Mouse (Mus musculus): ENCODE measurements around the gene Pheta1. TPM values are rescaled to one million over a fixed set of nuclear protein-coding genes. Genes with fewer than 3 reads are reported as not detected.

Gene Pheta1
- total and polyA plus RNA-seq, 2 experiments from 2014 or later = 29.8 to 46.1 TPM

GRCm38 (mm10) chr5:121818401-121818800 lies 30.4 kb upstream of the Pheta1 start:
- no peak for ATAC-seq (ENCODE audit: low FRiP score)
- no peak overlapping the region for H3K9ac ChIP-seq (replicated peaks; ENCODE audit: low read length, poor library complexity, severe bottlenecking)
- H3K4me3 ChIP-seq (ENCODE audit: low read depth, low read length) = no peak overlapping the region
- H3K27me3 ChIP-seq (ENCODE audit: insufficient read depth, low read length) = no peaks in the 10 kb centered on the region
- DNase-seq (ENCODE audit: low spot score) = no peak
- no peaks in the 10 kb centered on the region for H3K4me1 ChIP-seq (ENCODE audit: insufficient read depth, low read length)
- no peak overlapping the region for H3K27ac ChIP-seq (ENCODE audit: low read depth, low read length)
- H3K9me3 ChIP-seq (ENCODE audit: low read length) = no peaks in the 10 kb centered on the region
- H3K4me2 ChIP-seq (ENCODE audit: low read depth, low read length, poor library complexity, severe bottlenecking) = no peak overlapping the region
- no peak for TF ChIP-seq CTCF (IDR thresholded peaks at IDR 0.05)
- 94% methylated on average over 7 of the region's 7 CpGs for WGBS
- H3K36me3 ChIP-seq (ENCODE audit: insufficient read depth, low read length) = peaks cover 54% of the 10 kb centered on the region

- H3K9ac ChIP-seq (replicated peaks; ENCODE audit: low read length, poor library complexity, severe bottlenecking) = no peak overlapping the region
- H3K27ac ChIP-seq (ENCODE audit: low read depth, low read length) = no peak overlapping the region
- H3K9me3 ChIP-seq (ENCODE audit: low read length) = no peaks in the 10 kb centered on the region
- H3K4me1 ChIP-seq (ENCODE audit: insufficient read depth, low read length) = no peaks in the 10 kb centered on the region
- H3K27me3 ChIP-seq (ENCODE audit: insufficient read depth, low read length) = no peaks in the 10 kb centered on the region
- ATAC-seq (ENCODE audit: low FRiP score) (no peak), DNase-seq (ENCODE audit: low spot score) (no peak)
- H3K4me2 ChIP-seq (ENCODE audit: low read depth, low read length, poor library complexity, severe bottlenecking) = no peak overlapping the region
- no peak for TF ChIP-seq CTCF (IDR thresholded peaks at IDR 0.05)
- 100% methylated on average over 4 of the region's 4 CpGs for WGBS
- H3K4me3 ChIP-seq (ENCODE audit: low read depth, low read length) = no peak overlapping the region
- H3K36me3 ChIP-seq (ENCODE audit: insufficient read depth, low read length) = peaks cover 54% of the 10 kb centered on the region
Observed at GRCm38 (mm10) chr5:121818862-121819261, 29.9 kb upstream of the Pheta1 start.

- peaks cover 50% of the 10 kb centered on the region for H3K36me3 ChIP-seq (ENCODE audit: insufficient read depth, low read length)
- no peak for ATAC-seq (ENCODE audit: low FRiP score)
- H3K4me2 ChIP-seq (ENCODE audit: low read depth, low read length, poor library complexity, severe bottlenecking) = no peak overlapping the region
- H3K4me3 ChIP-seq (ENCODE audit: low read depth, low read length) = no peak overlapping the region
- DNase-seq (ENCODE audit: low spot score) = no peak
- H3K27me3 ChIP-seq (ENCODE audit: insufficient read depth, low read length) = no peaks in the 10 kb centered on the region
- 97% methylated on average over 5 of the region's 5 CpGs for WGBS
- no peak for TF ChIP-seq CTCF (IDR thresholded peaks at IDR 0.05)
- H3K9ac ChIP-seq (replicated peaks; ENCODE audit: low read length, poor library complexity, severe bottlenecking) = no peak overlapping the region
- no peaks in the 10 kb centered on the region for H3K9me3 ChIP-seq (ENCODE audit: low read length)
- no peak overlapping the region for H3K27ac ChIP-seq (ENCODE audit: low read depth, low read length)
- no peaks in the 10 kb centered on the region for H3K4me1 ChIP-seq (ENCODE audit: insufficient read depth, low read length)
Observed at GRCm38 (mm10) chr5:121819559-121819958, 29.2 kb upstream of the Pheta1 start.

GRCm38 (mm10) chr5:121820161-121820560 lies 28.6 kb upstream of the Pheta1 start:
- no peaks in the 10 kb centered on the region for H3K9me3 ChIP-seq (ENCODE audit: low read length)
- no peak overlapping the region for H3K27ac ChIP-seq (ENCODE audit: low read depth, low read length)
- H3K4me2 ChIP-seq (ENCODE audit: low read depth, low read length, poor library complexity, severe bottlenecking) = no peak overlapping the region
- no peaks in the 10 kb centered on the region for H3K4me1 ChIP-seq (ENCODE audit: insufficient read depth, low read length)
- ATAC-seq (ENCODE audit: low FRiP score) (no peak), DNase-seq (ENCODE audit: low spot score) (no peak)
- 86% methylated on average over 2 of the region's 2 CpGs for WGBS
- no peak overlapping the region for H3K4me3 ChIP-seq (ENCODE audit: low read depth, low read length)
- TF ChIP-seq CTCF (IDR thresholded peaks at IDR 0.05) = no peak
- no peak overlapping the region for H3K9ac ChIP-seq (replicated peaks; ENCODE audit: low read length, poor library complexity, severe bottlenecking)
- H3K36me3 ChIP-seq (ENCODE audit: insufficient read depth, low read length) = peaks cover 50% of the 10 kb centered on the region
- H3K27me3 ChIP-seq (ENCODE audit: insufficient read depth, low read length) = no peaks in the 10 kb centered on the region

GRCm38 (mm10) chr5:121820657-121821056 lies 28.1 kb upstream of the Pheta1 start:
- Histone ChIP-seq H3K27me3 (ENCODE audit: insufficient read depth, low read length) (no peaks in the 10 kb centered on the region), H3K27ac (ENCODE audit: low read depth, low read length) (no peak overlapping the region), H3K4me2 (ENCODE audit: low read depth, low read length, poor library complexity, severe bottlenecking) (no peak overlapping the region), H3K4me3 (ENCODE audit: low read depth, low read length) (no peak overlapping the region), H3K36me3 (ENCODE audit: insufficient read depth, low read length) (peaks cover 50% of the 10 kb centered on the region), H3K9ac (replicated peaks; ENCODE audit: low read length, poor library complexity, severe bottlenecking) (no peak overlapping the region), H3K4me1 (ENCODE audit: insufficient read depth, low read length) (no peaks in the 10 kb centered on the region), H3K9me3 (ENCODE audit: low read length) (no peaks in the 10 kb centered on the region)
- ATAC-seq (ENCODE audit: low FRiP score) (no peak), DNase-seq (ENCODE audit: low spot score) (no peak)
- TF ChIP-seq CTCF (IDR thresholded peaks at IDR 0.05) = no peak
- WGBS = 89% methylated on average over 3 of the region's 3 CpGs

GRCm38 (mm10) chr5:121821116-121821515 lies 27.7 kb upstream of the Pheta1 start:
- Histone ChIP-seq H3K27ac (ENCODE audit: low read depth, low read length) (no peak overlapping the region), H3K4me2 (ENCODE audit: low read depth, low read length, poor library complexity, severe bottlenecking) (no peak overlapping the region), H3K4me3 (ENCODE audit: low read depth, low read length) (no peak overlapping the region), H3K9ac (replicated peaks; ENCODE audit: low read length, poor library complexity, severe bottlenecking) (no peak overlapping the region), H3K36me3 (ENCODE audit: insufficient read depth, low read length) (peaks cover 46% of the 10 kb centered on the region), H3K9me3 (ENCODE audit: low read length) (no peaks in the 10 kb centered on the region), H3K27me3 (ENCODE audit: insufficient read depth, low read length) (no peaks in the 10 kb centered on the region), H3K4me1 (ENCODE audit: insufficient read depth, low read length) (no peaks in the 10 kb centered on the region)
- no peak for TF ChIP-seq CTCF (IDR thresholded peaks at IDR 0.05)
- DNase-seq (ENCODE audit: low spot score) (no peak), ATAC-seq (ENCODE audit: low FRiP score) (no peak)
- 91% methylated on average over 5 of the region's 5 CpGs for WGBS

All from midbrain, postnatal 0 days (tissue).